Mouse (Mus musculus): Measurements from ENCODE around the gene Lrg1.

Gene Lrg1

DNA sequence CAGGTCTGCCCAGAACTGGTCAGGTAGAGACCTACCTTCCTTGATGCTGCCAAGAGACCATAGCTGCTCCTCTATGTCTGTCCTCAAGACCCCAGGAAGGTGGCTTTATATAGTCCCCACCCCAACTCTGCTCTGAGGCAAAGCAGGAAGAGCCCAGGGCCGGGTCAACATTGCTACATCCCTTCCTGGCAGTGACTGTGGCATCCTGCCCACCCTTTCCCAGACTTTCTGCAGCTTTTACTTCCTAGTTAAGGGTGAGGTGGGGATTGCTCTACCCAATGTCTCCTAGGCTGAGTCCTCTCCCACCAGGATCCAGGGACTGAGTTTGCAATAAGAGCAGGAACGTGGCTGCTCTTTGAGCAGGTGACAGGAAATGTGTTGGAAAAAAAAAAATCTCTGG lies at the start of gene Lrg1:
Lrg1 (minus strand) TSS at position 176 of the 400 bp plus-strand sequence.
- DNase-seq (ENCODE audit: low spot score) = no peak

DNA sequence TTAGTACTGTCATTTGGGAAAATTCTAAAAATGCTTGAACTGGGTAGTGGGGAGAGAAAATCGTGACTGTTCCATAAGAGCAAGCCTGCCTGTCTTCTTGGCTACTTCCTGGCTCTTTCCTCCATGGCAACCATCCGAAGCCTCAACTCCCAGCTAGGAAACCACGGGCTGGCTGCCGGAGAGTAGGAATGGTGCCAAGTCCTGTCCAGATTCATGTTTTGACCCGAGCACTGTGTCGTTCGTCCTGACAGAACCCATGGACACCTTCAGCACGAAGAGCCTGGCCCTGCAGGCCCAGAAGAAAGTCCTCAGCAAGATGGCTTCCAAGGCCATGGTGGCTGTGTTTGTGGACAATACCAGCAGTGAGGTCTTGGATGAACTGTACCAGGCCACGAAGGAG lies 49.7 kb upstream of the Lrg1 start:
- DNase-seq (ENCODE audit: low spot score) = no peak

DNA sequence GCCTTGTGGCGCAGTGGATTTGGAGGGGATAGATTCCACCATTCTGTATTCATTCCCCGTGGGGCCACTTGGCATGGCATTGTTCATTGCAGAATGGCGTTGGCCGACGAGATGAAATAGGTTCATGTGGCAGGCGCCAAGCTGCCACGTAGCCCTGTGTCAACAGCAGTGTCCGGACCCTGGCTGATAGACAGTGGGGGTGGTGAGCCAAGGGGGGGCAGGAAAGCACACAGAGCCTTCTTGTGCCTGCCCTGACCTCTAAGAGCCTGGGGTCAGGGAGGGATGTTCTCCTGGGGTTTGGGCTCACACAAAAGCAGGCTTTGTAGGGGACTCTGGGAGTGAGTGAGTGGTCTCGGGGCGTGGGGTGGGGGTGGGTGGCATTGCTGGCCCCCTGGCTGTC lies 48.8 kb upstream of the Lrg1 start:
- DNase-seq (ENCODE audit: low spot score) = no peak

DNA sequence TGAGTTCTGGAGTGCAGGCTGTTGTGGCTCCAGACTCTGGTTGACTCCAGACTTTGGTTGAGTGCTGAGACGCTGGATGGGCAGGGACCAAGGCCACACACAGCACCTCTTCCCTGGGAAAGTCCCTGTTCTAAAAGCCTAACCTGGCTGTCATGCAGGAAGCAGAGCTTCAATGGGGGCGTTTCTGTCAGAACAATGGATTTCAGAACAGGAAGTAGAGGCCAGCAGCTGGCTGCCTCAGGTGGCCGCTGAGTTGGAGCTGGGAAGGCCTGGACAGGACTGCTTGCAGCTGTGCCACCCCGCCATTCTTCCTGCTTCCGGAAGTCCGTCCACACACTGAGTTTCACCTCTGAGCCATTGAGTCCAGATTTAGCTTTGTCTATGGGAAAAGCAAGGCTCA lies 48.0 kb upstream of the Lrg1 start:
- DNase-seq (ENCODE audit: low spot score) = no peak

DNA sequence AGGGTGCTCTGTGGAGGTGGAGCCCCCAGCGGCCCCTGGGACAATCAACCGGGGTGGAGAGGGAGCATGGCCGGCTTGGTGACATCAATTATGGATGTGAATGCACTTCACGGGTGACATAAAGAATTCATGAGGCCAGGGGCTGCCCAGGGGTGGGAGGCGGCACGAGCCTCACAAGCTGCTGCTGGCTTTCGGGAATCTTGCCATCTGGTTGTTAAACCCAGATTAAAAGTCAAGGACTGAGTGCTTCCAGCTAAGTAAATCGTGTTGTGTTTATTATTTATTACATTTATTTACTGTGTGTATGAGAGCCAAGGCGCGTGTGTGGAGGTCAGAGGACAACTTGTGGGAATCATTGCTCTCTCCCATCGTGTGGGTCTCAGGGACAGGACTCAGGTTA lies 43.9 kb upstream of the Lrg1 start:
- DNase-seq (ENCODE audit: low spot score) = no peak

DNA sequence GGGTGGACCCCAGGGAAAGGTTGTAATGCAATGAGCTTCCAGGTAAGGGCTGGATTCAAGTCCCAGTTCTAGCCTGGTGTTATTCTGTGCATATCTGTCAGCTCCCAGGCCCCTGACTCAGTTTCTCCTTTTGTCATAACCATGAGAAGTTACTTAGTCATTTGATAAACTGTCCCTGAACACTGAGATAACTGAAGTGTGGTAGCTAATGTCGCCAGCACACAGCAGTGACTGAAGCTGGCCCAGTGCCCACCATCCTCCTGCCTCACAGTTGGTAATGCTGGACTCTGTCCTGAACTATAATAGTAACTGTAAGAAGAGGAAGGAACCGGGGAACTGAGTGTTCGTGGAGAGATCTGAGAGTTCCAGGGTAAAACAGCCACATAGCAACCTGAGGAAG lies 42.7 kb upstream of the Lrg1 start:
- DNase-seq (ENCODE audit: low spot score) = no peak

DNA sequence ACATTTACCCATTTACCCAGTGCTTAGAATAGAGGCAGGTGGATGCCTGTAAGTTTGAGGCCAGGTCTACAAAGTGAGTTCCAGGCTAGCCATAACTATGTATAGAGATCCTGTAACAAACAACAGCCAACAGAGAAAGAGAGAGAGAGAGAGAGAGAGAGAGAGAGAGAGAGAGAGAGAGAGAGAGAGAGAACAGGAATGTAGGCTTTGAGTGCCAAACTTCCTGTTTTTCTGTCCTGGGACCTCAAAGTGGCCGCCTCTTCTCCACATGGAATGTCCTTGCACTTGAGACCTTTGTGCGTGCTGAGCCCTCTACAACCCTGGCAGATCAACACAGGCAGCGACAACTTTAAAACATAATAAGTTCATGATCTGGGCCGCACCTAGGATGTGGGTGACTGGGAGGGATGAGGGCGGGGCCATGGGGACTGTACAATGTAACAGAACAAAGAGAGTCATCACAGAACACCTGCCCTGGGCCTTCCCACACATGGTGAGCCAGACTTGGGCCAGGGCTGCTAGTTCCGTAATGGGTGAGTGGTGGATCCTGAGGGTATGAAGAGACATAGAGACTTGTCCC lies 41.8 kb upstream of the Lrg1 start:
- DNase-seq (ENCODE audit: low spot score) = peak; percentile 43

DNA sequence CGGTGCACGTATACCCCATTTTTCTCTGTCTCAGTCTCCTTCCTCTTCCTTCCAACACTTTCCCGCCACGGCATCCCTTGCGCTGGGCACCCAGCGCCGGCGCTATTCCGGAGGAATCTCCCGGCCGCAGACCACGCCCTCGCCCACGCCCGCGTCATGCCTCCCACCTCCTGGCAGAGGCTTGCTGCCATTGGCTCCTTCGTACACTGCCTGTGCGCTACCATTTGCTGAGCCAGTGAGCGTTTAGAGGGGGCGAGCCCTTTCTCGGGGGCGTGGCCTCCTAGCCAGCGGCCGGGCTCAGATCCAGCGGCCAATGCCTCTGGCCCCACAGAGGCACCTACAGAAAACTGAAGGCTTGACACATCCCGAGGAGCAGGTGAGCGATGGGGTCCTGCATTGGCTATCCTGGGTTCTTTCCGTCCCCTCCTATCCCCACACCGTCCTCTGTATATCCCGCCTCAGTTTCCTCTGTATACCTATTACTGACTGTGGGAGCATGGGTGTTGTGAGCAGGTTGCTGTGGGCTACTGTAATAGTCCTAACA lies 40.5 kb upstream of the Lrg1 start, which contains the start of gene Tnfaip8l1:
Tnfaip8l1 (plus strand) TSS at position 247 of the 544 bp plus-strand sequence.
- peak; percentile 97 for DNase-seq (ENCODE audit: low spot score)

DNA sequence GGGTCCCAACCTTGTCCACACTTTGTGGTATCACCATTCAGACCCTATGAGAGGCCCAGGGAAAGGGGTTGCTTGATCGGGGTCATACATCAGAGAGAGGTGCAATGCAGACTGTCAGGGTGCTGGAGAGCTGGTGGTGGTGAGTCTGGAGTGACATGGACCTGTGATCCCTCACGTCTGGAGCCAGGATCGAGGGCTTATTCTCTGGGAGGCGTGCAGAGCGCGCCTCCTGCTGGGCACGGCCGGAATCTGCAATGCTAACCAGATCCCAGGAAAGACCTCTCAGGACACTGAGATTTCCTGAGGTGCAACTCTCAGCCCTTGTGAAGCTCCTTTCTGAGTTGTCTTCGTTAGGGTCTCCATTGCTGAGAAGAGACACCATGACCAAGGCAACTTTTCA lies 37.9 kb upstream of the Lrg1 start:
- DNase-seq (ENCODE audit: low spot score) = peak; percentile 59

DNA sequence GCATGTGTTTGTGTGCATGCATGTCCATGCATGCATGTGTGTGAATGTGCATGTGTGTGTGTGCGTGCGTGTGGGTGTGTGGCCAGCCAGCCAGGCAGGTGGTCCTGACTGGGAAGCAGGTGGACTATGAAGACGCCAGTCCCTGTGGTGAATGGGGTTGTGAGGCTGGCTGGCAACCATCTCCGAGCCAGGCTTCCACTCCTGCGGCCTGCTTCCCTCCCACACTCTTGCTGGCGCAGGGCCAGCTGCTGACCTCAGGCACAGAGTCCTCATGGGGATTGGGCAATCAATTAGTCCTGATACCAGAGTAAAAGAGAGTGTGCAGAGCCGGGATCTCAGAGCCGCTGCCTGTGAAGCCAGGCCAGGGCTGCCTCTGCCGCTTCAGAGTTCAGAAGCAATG lies 31.8 kb upstream of the Lrg1 start:
- peak; percentile 82 for DNase-seq (ENCODE audit: low spot score)

DNA sequence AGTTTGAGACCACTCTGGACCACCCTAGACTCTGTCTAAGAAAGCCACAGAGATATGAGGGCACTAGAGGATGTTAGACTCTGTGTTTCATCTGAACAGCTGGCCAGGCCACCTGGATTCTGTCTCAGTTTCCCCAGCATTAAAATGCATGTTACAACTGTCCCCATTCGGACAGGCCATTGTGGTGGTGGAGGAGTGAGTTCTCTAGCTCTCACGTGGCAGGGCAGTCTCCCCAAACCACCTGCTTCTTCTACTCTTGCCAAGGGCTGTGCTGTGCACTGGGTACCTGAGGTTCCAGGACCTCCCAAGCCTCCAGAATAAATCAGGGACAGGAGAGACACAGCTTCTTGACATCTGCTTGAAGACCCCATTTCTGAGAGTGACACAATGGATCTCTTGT lies 28.1 kb upstream of the Lrg1 start:
- DNase-seq (ENCODE audit: low spot score) = no peak

DNA sequence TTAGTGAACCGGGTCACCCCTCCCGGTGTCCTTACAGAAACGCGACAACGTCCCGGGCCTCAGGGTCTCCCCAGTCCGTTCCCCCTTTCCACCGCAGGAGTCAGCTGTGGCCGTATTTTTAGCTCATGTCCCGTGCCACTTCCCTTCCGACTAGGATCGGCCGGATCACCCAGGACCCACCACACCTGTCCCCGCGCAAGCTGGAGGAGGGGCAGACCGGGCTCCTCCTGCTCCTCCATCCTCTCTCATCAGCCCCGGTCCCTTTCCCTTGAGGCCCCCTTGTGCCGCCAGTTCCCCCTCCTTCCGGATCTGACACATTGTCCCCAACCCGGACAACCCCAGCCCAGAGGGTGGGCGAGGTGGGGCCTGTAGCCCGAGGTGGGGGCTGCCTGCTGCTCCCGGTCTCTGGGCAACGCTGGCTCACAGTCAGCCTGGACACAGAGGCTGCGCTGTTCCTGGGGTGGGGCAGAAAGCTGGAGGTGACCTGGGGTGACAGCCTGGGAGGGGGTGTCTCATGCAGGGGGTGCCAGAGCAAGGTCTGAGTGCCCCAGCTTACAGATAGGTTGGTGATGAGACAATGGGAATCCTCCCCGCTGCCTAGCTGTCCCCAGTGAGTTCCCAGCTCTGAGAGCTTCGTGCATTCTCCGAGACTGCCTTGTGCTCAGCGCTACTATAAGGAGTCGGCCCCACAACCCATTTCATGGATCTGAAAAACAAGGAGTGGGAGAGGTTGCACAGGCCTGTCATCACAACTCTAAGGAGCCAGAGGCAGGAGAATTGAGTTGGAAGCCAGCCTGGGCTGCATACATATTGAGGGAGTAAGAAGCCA lies 27.2 kb upstream of the Lrg1 start:
- DNase-seq (ENCODE audit: low spot score) = no peak

DNA sequence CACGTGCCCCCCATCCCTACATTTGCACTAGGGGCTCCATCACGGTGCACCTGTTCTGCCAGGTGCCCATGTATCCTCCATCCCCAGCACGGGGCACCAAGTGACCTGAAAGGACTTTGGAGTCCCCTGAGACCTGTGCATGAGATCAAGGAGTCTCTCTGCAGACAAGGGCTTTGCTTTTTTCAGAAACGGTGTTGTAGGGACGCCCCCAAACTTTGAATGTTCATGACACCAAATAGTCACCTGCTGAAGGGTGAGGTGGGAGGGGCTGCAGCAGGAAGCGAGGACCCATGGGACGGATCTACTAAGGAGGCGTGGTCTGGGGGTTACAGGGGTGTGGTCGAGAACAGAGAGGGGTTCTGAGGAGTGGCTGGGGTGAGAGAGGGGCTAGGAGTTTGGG lies 26.5 kb upstream of the Lrg1 start:
- DNase-seq (ENCODE audit: low spot score) = no peak

DNA sequence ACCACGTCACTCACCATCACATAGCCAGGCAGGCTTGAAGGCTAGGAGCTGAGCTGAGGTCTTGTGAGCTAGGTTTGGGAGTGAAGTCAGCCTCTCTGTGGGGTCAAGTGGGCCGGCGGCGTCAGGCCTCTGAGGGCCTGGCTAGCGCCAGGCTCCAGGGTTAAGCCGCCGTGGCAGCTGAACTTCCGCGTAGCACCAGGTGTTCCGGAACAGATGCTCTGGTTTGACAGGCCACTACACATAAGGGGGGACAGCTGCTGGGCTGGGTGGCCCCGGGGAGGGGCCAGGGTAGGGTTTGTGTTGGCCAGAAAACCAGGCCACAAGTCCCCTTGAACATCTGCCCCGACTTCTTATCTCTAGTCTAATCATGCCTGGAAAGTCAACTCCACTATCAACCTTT lies 25.6 kb upstream of the Lrg1 start:
- DNase-seq (ENCODE audit: low spot score) = no peak

DNA sequence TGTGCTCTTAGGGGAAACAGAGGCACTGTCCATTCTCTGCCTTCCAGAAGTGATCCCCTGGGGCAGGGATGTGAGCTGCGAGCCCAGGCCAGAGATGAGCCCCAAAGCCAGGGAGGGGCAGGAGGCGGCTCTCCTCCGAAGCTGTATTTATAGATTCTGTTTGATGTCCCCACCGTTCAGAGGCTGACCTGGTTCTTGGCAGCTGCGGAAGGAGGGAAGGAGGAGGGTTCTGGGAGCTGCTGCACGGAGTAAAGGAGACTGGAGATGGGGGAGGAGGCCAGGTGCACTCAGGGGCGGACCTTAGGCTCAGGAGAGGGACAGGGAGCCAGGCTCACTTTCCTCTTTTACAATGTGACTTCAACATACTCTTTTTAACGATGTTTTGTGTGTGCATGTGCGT lies 24.3 kb upstream of the Lrg1 start:
- DNase-seq (ENCODE audit: low spot score) = no peak

DNA sequence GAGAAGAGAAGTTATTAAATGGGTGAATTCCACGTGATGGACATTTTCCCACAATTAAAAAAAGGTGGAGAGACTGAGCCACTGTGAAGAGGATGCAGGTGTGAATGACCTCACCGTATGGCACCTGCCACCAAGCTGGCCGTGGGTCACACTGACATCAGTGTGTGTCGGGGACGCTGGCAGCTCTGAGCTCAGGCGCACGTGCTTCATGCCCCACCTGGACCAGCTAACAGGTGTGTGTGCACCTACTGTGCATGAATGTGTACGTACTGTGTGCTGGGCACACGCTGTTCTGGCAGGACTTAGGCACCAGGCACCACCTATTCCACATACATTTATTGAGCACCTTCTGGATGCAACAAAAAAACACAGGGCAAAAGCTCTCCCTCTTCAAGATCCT lies 22.7 kb upstream of the Lrg1 start:
- no peak for DNase-seq (ENCODE audit: low spot score)

DNA sequence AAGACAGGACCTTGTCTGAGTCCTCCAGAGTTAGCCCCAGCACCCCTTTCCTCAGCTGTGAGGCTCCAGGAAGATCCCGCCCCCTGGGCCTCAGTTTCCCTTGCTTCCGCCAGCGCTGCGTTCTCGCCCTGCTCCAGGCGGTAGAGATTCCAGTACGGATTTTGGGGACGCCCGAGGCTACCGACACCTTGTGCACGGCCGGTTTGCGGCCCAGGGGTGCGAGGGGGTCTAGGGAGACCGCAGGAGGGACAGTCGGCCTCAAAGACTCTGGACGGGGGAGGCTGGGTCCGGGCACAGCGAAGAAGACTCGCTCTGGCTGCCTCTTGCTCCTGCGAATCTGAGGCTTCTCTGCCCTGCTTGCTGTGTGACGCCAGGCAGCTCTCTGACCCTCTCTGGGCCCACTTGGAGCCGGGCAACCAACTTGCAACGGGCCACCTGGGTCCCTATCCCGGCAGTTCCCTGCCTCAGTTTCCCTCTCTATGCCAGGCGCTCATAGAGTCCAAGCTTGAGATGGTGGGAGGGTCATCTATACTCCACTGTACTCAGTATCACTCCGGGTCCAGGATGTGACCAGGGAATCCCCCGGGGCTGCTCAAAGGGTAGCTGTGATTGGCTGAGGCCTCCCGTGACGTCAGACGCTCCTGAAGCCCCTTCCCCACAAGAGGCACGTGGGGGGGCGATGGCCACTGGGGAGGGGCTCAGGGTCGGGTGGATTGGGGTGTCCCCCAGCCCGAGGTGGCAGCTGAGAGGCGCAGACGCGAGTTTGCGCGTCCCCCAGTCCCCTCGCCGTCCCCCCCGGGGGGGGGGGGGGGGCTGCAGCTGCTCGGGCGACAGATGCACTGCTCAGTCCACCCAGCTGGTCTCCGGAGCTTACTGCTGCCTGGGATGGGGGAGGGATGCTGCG lies 20.2 kb upstream of the Lrg1 start:
- DNase-seq (ENCODE audit: low spot score) = no peak

DNA sequence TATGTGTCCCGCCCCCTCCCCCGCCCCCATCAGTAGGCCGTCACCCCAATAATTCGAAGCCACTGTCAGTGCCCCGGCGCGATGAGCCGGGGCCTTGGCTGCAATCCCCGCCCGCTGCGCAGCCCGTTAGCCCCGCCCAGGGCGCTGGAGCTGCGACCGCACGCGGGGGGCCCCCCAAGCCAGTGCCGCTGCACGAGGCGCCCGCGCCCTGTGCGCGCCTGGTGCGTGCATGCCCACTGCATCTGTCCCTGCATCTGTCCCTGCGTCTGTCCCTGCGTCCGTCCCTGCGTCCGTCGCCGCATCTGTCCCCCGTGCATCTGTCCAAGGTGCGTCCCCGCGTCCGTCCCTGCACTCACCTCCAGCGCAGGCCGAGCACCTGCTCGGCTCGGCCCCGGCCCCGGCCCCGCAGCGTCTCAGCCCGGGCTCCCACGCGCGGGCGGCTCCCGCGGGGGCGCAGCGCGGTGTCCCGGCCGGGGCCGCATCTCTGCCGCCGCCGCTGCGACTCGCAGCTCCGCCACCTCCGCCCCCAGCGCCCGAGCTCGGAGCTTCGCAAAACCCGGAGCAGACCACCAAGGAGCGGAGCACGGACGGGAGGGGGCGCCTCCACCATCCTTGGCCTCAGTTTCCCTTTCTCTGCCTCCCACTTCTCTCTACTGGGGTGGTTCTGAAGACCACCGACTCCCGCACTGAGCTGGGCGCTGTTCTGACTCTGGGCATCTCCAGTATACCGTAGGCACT lies 18.2 kb upstream of the Lrg1 start, which contains the start of gene Sema6b:
Sema6b (minus strand) TSS at position 486 of the 738 bp plus-strand sequence.
- no peak for DNase-seq (ENCODE audit: low spot score)

DNA sequence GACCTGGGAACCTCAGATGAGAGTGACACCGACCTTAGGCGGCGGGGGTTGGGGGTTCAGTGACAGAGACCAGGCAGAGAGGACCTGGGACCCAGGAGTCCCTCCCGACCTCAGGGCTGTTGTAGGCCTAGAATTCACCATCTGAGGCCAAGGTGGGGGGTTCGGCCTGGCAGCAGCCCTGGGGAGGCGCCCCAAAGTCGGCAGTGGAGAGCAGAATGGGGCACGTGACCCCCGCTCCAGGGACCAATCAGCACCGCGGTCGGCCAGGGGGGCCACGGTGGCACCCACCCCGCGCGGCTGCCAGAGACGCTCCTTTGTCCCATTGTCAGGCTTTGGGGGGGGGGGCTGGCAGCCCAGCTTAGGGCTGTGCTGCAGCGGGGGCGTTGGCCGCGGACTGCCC lies 17.6 kb upstream of the Lrg1 start:
- DNase-seq (ENCODE audit: low spot score) = no peak

DNA sequence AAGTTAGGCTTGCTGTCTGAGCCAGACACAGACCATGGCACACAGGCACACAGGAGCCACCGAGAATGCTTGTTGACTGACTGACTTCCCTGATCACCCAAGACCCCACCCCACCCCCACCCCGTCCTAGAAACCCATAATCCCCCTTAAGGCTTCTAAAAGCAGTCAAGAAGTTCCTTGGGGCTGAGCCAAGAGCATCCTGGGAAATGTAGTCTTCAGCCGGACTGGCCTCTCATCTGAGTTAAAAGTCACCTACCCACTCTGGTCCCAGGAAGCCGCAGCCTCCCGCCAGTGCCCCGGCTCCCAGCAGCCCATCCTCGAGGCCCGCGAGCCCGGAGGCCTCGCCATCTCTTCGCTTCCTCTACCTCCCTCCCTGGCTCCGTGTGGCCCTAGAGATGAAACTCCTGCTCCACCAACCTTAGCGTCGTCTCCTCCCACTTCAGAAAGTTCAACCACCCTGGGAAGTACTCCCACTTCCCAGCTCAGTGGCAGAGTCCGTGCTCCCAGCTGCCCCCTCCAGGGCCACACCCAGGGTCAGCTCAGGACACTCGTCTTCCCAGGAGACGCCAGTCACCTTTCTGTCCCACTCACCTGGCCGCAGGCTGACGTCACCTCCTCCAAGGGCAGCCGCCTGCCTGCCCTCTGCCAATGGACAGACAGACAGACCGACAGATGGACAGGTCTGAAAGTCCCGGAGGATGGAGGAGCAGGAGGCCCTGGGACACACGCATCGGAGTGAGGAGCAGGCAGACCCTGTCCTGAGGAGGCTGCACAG lies 16.2 kb upstream of the Lrg1 start:
- DNase-seq (ENCODE audit: low spot score) = no peak

DNA sequence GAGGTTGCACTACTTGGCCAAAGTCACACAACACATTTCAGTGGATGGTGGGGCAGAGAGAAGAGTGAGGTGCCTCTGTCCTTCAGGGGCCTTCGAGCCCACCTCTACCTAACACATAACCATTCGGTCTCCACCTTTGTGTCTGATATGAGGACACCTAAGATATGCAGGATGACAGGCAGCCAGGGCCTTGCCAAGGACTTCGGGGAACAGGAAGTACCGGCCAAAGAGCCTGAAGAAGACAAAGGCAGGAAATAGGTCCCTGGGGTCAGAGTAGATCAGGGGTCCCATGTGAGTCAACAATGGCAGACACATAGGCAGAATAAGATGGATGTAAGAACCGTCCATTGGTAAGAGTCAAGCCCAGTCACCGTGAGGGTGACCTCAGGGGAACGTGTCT lies 14.8 kb upstream of the Lrg1 start:
- no peak for DNase-seq (ENCODE audit: low spot score)
